Mouse (Mus musculus): ENCODE data around the gene Slc2a9.

DNA sequence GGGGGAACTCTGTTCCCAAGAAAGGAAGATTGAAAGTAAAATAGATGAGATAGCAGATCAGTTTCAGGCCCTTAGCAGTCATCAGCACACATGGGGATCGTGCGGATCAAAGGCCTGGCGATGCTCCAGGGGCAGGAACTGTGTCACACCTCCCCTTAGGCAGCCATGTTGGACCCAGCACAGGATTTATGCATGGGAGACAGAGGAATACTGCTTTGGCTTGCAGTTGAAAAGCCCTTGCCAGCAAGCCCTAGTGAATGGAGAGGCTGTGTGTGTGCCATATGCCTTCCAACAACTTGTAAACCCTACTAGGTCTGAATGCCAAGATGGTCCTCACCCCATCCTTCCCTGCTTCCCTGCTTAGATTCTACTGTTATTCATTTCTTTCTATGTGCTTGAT lies 54.8 kb downstream of the Slc2a9 start:
- no peak for TF ChIP-seq CTCF (conservative IDR thresholded peaks at IDR 0.05; ENCODE audit: insufficient read depth, insufficient read length, low read depth, low read length)
- no peak for TF ChIP-seq POLR2A (IDR thresholded peaks at IDR 0.05; ENCODE audit: low read depth, low read length)

Measured in kidney, adult 2 months (tissue).